Mouse (Mus musculus) heart, embryonic 16.5 days (tissue): ENCODE measurements around the gene Fam221b. TPM values are rescaled to one million over a fixed set of nuclear protein-coding genes. Genes with fewer than 3 reads are reported as not detected.
A peak's percentile ranks its signal among the peaks of the same experiment; 100 is the strongest.

Experiments
- ATAC-seq: fragments of 200-750 bp; cut with Nextera tagmentation; replicated peaks from 2 replicates; pipeline ENCODE4 v1.8.0; 2017; ENCODE audit warnings: moderate number of reproducible peaks; ENCODE audit not compliant: insufficient read depth, low FRiP score; ENCODE audit errors: extremely low read depth
- H3K27ac ChIP-seq: fragments of 300-500 bp; sonication (generic); 2 replicates; pipeline ENCODE4 v1.5.1; 2014; ENCODE audit warnings: mild to moderate bottlenecking, low read length, control low read depth, moderate library complexity
- H3K27me3 ChIP-seq: fragments of 300-500 bp; sonication (generic); 2 replicates; pipeline ENCODE4 v1.6.1; 2014; ENCODE audit warnings: low read length, mixed read lengths; ENCODE audit not compliant: control insufficient read depth, insufficient read depth
- H3K36me3 ChIP-seq: fragments of 300-500 bp; sonication (generic); 2 replicates; pipeline ENCODE4 v1.6.1; 2014; ENCODE audit not compliant: control insufficient read depth, insufficient read depth
- H3K4me1 ChIP-seq: fragments of 300-500 bp; sonication (generic); 2 replicates; pipeline ENCODE4 v1.6.1; 2014; ENCODE audit warnings: low read length, mixed read lengths; ENCODE audit not compliant: control insufficient read depth, insufficient read depth
- H3K4me2 ChIP-seq: fragments of 300-500 bp; sonication (generic); 2 replicates; pipeline ENCODE4 v1.6.1; 2014; ENCODE audit warnings: low read depth, mild to moderate bottlenecking, control low read depth, low read length
- H3K4me3 ChIP-seq: fragments of 300-500 bp; sonication (generic); 2 replicates; pipeline ENCODE4 v1.5.1; 2014; ENCODE audit warnings: mild to moderate bottlenecking, control low read depth, low read length
- H3K9ac ChIP-seq: fragments of 300-500 bp; sonication (generic); 2 replicates; pipeline ENCODE4 v1.6.1; 2014; ENCODE audit warnings: low read length, control low read depth
- H3K9me3 ChIP-seq: fragments of 300-500 bp; sonication (generic); replicated peaks from 2 replicates; pipeline ENCODE4 v1.6.1; 2016; ENCODE audit warnings: low read length; ENCODE audit not compliant: control insufficient read depth
- WGBS: fragments of 180-500 bp; shearing (Covaris S2); extraction: QIAGEN DNeasy Blood & Tissue Kit; methylation state at CpG from one replicate; pipeline ENCODE4 v1.1.7; 2014; 5-methylcytosine and 5-hydroxymethylcytosine counted together
- polyA plus RNA-seq: library from polyadenylated mRNA; unstranded; fragments of >200 nt; fragmentation: Nextera tagmentation; extraction: Ambion mirVana; gene quantifications from 2 replicates; pipeline ENCODE4 v1.2.1, GENCODE M21; 2015

Fam221b gene
- polyA plus RNA-seq, 1 experiment from 2014 or later = 2.9 TPM

GRCm38 (mm10) chr4:43673703-43674102 is 4.8 kb upstream of the Fam221b start:
- Histone ChIP-seq H3K27me3 (no peaks in the 10 kb centered on the region), H3K36me3 (no peaks in the 10 kb centered on the region), H3K9me3 (no peaks in the 10 kb centered on the region), H3K4me2 (no peak overlapping the region), H3K27ac (no peak overlapping the region), H3K9ac (no peak overlapping the region), H3K4me3 (no peak overlapping the region), H3K4me1 (peaks cover 12% of the 10 kb centered on the region)
- WGBS = 80% methylated on average over 8 of the region's 8 CpGs
- no peak for ATAC-seq

DNA sequence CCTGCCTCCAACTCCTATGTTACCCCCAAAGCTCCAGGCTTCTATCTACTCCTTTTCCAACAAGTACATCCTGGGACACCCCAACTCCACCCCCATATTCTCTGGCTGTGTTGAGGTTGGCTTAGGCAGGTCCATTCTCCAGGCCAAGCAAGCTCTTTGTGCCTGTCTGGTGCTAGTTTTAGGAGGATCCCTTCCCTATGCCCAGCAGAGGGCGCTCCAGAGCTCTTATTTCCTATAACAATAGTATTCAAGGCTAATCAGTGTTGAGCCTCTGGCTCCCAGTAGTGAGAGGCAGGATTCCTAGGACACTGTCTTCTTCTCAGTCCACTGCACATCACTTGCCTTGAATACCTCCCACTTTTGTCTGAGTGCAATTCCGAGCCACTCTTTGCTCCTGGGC is 3.1 kb upstream of the Fam221b start:
- Histone ChIP-seq H3K27me3 (no peaks in the 10 kb centered on the region), H3K9me3 (no peaks in the 10 kb centered on the region), H3K4me2 (no peak overlapping the region), H3K27ac (no peak overlapping the region), H3K9ac (no peak overlapping the region), H3K36me3 (no peaks in the 10 kb centered on the region), H3K4me1 (peaks cover 12% of the 10 kb centered on the region), H3K4me3 (no peak overlapping the region)
- ATAC-seq = no peak
- WGBS = 8% methylated on average over 2 of the region's 2 CpGs

DNA sequence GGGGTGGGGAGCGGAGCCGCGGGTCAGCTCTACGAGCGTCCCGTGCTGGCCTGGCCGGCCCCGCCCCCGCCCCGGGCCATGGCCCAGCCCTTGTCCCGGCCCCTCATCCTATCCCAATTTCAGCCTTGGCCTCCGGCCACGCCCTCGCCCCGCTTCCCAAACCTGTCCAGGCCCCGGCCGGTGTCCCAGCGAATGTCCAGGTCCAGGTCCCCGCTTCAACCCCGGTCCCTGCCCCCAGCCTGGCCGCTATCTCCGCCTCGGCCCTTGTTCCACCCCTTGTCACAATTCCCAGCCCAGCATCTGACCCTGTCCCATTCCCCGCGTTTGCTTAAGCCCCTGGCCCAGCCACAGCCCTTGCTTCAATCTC is 466 bp upstream of the Fam221b start:
- H3K36me3 ChIP-seq = no peaks in the 10 kb centered on the region
- H3K4me3 ChIP-seq = peak overlapping the region; percentile 66
- WGBS = 2% methylated on average over 21 of the region's 25 CpGs
- H3K4me2 ChIP-seq = peak overlapping the region; percentile 62
- peaks cover 5% of the 10 kb centered on the region; the same call in 1 of the 2 replicates for H3K27me3 ChIP-seq
- peak overlapping the region; percentile 86 for H3K9ac ChIP-seq
- no peaks in the 10 kb centered on the region for H3K9me3 ChIP-seq
- peaks cover 12% of the 10 kb centered on the region for H3K4me1 ChIP-seq
- peak; percentile 77 for ATAC-seq
- H3K27ac ChIP-seq = peak overlapping the region; percentile 38

- Histone ChIP-seq H3K4me2 (no peak overlapping the region), H3K36me3 (no peaks in the 10 kb centered on the region), H3K9ac (no peak overlapping the region), H3K27ac (no peak overlapping the region), H3K4me1 (peaks cover 9% of the 10 kb centered on the region), H3K9me3 (no peaks in the 10 kb centered on the region), H3K4me3 (no peak overlapping the region), H3K27me3 (peaks cover 16% of the 10 kb centered on the region)
- no peak for ATAC-seq
- 15% methylated on average over 4 of the region's 4 CpGs for WGBS
Measured at GRCm38 (mm10) chr4:43666412-43666811, 2.5 kb downstream of the Fam221b start.

- H3K4me1 ChIP-seq = peaks cover 4% of the 10 kb centered on the region
- H3K9ac ChIP-seq = peak overlapping the region; percentile 24
- no peaks in the 10 kb centered on the region for H3K36me3 ChIP-seq
- H3K9me3 ChIP-seq = no peaks in the 10 kb centered on the region
- peak overlapping the region; percentile 68 for H3K4me2 ChIP-seq
- H3K27ac ChIP-seq = no peak overlapping the region
- ATAC-seq = no peak
- WGBS = 57% methylated on average over 4 of the region's 4 CpGs
- H3K27me3 ChIP-seq = peaks cover 5% of the 10 kb centered on the region; the same call in 1 of the 2 replicates
- H3K4me3 ChIP-seq = peak overlapping the region; percentile 68
Measured at GRCm38 (mm10) chr4:43657146-43657545, 11.8 kb downstream of the Fam221b start.

DNA sequence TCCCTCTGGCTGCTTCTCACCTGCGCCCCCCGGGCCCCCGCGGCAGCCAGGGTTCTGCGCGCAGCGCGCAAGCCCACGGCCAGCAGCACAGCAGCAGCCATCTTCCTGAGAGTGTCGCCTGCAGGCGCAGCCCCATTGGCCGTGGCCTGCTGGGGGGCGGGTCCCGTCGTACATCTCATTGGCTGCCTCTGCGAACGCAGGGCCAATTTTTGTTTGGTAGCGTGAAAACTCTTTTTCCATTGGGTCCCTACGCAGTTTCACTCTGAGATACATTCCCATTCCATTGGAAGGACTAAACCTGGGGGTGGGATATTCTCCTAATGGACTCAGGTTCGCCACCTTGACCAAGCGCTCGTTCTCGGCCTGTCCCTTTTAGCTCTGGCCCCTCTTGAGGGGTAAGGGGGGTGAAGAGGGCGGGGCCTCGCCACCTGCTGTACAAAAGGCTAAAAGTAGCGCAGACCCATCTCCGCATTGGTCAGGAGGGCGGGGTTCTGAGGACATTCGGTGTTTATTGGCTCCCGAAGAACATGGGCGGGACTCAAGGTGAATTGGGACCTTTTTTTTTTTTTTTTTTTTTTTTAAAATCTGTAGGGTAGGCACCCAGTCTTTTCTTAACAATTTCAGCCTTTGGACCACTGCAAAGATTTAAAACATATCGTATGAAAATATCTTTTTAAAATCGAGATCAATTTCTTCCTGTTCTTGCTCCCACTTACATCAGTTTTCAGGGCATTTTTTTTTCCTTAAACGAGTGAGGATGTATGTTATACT is 12.4 kb downstream of the Fam221b start, which contains the start of gene Hint2:
Hint2 (minus strand) TSS at position 128 of the 771 bp plus-strand sequence.
- Histone ChIP-seq H3K4me3 (peak within 1 kb of the TSS; percentile 68), H3K27me3 (no peaks in the 10 kb centered on the region), H3K4me2 (peak within 1 kb of the TSS; percentile 68), H3K36me3 (no peaks in the 10 kb centered on the region), H3K4me1 (peaks cover 4% of the 10 kb centered on the region), H3K9ac (peak within 1 kb of the TSS; percentile 85), H3K27ac (peak within 1 kb of the TSS; percentile 88), H3K9me3 (no peaks in the 10 kb centered on the region)
- WGBS = under 1% methylated on average over 34 of the region's 34 CpGs
- peak; percentile 96 for ATAC-seq

DNA sequence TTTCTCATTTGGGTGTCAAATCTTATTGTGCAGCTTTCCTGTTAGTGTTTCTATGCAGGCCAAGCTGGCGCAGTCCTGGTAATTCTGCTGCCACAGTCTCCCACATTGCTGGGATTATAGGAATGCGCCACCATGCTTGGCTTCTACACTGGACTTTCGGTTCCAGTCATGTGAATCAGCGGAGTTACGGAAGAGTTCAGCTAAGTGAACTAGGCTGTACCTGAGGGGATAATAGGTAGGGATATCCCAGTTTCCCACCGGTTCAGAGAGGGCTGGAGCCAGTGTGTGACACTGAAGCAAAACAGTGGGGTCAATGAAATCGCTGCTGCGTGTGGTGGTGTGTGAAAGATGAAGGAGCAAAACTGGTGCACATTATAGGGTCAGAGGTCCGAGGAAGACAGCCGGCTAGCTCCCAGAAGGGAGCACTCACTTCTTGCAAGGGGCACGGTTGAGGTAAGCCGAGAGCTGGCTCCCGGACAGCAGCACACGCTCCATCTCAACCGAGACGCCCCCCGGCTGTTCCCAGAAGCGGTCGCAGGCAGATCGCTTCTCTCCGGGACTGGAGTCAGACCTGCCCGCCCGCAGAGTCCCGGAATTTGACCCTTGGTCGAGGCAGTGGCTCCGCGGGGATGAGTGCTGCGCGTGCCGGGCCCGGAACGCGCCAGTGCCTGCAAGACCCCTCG is 13.1 kb downstream of the Fam221b start:
- no peaks in the 10 kb centered on the region for H3K36me3 ChIP-seq
- H3K4me3 ChIP-seq = peak overlapping the region; percentile 68
- H3K27ac ChIP-seq = peak overlapping the region; percentile 88
- peak; percentile 26 for ATAC-seq
- no peaks in the 10 kb centered on the region for H3K9me3 ChIP-seq
- H3K4me2 ChIP-seq = peak overlapping the region; percentile 68
- H3K4me1 ChIP-seq = peaks cover 4% of the 10 kb centered on the region
- no peaks in the 10 kb centered on the region for H3K27me3 ChIP-seq
- 4% methylated on average over 34 of the region's 34 CpGs for WGBS
- peak overlapping the region; percentile 85 for H3K9ac ChIP-seq

- Histone ChIP-seq H3K27me3 (no peaks in the 10 kb centered on the region), H3K4me2 (peak within 1 kb of the TSS; percentile 51), H3K4me3 (peak within 1 kb of the TSS; percentile 23), H3K4me1 (peaks cover 4% of the 10 kb centered on the region), H3K9me3 (peaks cover 5% of the 10 kb centered on the region), H3K36me3 (peaks cover 13% of the 10 kb centered on the region), H3K9ac (no peak within 1 kb of the TSS), H3K27ac (no peak within 1 kb of the TSS)
- ATAC-seq = no peak
- WGBS = 14% methylated on average over 24 of the region's 24 CpGs
Measured at GRCm38 (mm10) chr4:43653161-43654015, 15.6 kb downstream of the Fam221b start, which contains the start of gene Spag8. TSS of gene Spag8 (minus strand) at chr4:43653594.
